Mouse (Mus musculus): ENCODE measurements at regions not wholly inside any gene's neighbourhood (a gene's known extent, or its start where the extent isn't known, plus 50 kb on each side); places are given as distances from the start of the nearest gene placed in this dataset.

DNA sequence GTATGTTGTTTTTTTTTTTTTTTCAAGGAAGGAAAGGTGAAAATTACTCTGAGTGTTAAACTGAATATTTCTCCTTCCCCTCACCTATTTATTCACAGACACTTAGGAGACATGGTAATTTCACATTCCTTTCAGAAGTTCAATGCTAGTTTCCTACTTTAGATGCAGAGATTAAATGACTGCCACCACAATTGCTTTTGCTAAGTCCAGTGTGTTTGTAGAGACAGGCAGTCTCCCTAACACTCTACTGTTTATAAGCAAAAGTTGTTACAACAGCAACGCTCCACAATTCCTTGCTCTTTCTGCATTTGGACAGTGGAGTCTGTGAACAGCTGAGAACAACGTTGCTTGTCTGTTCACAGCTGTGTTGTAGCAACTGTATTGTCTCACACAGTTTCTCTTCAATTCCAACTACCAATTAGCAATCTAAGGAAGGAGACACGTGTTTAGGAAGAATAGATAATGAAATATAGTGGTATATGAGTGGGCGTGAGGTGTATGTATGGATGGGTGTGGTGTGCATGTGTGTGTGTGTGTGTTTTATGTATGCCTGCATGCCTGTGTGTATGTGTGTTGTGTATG, 179.7 kb upstream of the Stac start:
- TF ChIP-seq CTCF (IDR thresholded peaks at IDR 0.05; ENCODE audit: control insufficient read depth, insufficient read depth, low read length) (no peak), POLR2A (IDR thresholded peaks at IDR 0.05; ENCODE audit: borderline replicate concordance, control insufficient read depth, low read depth, low read length) (no peak)

Measured in bone marrow, adult 2 months (tissue).